Mouse (Mus musculus): Measurements from ENCODE around the gene Ttll9. TPM values are rescaled to one million over a fixed set of nuclear protein-coding genes. Genes with fewer than 3 reads are reported as not detected.

Ttll9 gene
- polyA plus RNA-seq, 1 experiment, result 3.8 TPM

DNA sequence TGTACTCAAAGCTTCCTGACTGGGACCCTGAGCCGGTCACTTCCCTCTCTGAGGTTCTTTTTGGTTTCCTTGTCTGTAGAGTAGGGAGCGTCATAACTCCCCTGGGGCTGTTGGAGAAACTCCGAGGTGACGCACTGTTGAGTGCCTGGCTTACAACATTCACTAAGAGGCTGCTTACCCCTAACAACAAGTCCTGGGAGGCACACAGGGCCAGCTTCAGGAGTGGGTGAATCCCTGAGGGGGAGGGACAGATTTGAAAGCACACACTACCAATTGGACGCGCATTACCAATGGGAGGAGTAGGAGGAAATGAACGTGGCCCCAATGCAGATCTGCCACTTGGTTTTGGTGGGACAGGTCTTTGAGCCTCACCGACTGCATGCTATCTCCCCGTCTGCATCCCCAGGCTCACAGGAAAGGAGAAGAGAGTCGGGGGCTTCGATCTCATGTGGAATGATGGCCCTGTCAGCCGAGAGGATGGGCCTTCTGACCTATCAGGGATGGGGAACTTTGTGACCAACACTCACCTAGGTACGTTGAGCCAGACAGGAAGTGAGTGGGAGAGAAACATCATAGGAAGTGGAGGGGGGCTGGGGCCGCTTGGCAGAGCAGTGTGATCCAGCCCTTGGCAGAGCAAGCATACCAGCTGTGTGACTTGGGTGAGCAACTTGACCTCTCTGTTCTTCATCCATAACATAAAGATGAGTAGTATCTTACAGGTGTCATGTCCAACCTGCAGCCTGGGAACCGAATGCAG is 40.4 kb downstream of the Ttll9 start:
- TF ChIP-seq CTCF (IDR thresholded peaks at IDR 0.05; ENCODE audit: insufficient read depth, low read length) (no peak), POLR2A (IDR thresholded peaks at IDR 0.05; ENCODE audit: borderline replicate concordance, extremely low read depth, low read depth, low read length) (no peak)
- 62% methylated on average over 15 of the region's 15 CpGs for WGBS
- no peak for DNase-seq
- Histone ChIP-seq H3K4me1 (ENCODE audit: control insufficient read depth, insufficient read depth, low read length) (no peaks in the 10 kb centered on the region), H3K4me3 (replicated peaks; ENCODE audit: extremely low read depth, low read depth, low read length) (no peak overlapping the region)

DNA sequence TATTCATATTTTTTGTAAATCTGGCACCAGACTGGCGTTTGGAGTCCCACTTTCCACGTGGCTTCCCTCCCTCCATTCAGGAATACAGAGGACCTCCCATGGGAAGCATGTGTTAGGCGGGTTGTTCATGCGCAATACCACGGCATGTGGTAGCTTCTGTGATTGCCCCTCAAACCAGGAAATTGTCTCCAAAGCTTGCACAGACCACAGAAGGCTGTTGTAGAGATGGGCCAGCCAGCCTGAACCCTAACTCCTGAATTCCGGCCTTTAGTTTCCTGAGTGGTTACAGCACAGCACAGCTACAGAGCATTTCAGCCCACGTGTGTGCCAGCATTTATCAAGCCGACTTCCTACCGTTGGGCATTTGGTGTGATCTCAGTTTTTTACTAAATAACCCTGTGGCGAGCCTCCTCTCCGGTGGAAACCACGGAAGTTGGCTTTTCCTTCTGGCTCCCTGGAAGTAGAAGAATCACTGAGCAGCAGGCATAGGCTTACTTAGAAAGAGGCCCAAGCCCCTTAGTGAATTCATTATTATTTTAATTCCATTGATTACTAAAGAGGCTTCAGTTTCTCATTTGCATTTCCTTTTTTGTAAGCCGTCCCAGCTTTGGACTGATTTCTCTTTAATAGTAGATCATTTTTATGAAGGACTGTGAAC is 41.5 kb downstream of the Ttll9 start:
- no peaks in the 10 kb centered on the region for H3K4me1 ChIP-seq (ENCODE audit: control insufficient read depth, insufficient read depth, low read length)
- no peak for DNase-seq
- WGBS, result 48% methylated on average over 13 of the region's 13 CpGs
- H3K4me3 ChIP-seq (replicated peaks; ENCODE audit: extremely low read depth, low read depth, low read length), result no peak overlapping the region
- TF ChIP-seq CTCF (IDR thresholded peaks at IDR 0.05; ENCODE audit: insufficient read depth, low read length), result no peak
- TF ChIP-seq POLR2A (IDR thresholded peaks at IDR 0.05; ENCODE audit: borderline replicate concordance, extremely low read depth, low read depth, low read length), result no peak

DNA sequence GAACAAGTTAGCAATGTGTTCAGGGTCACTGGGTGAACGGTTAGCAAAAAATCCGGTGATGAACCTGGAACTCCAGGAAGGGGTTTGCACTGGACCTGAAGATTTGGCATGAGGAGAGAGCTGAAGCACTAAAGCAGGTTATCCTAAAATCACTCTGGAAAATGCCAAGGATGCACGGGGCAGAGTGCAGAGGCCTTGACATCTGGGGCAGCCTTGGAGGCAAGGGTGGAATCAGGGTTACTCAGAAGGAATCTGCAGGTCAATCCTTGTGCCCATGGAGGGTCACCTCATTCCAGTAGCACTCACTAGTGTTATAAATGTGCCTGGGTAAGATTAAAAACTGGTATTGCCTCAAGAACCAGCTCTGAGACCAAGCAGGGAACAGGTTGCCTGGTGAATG is 43.7 kb downstream of the Ttll9 start:
- H3K4me1 ChIP-seq (ENCODE audit: control insufficient read depth, insufficient read depth, low read length), result no peaks in the 10 kb centered on the region
- no peak for TF ChIP-seq CTCF (IDR thresholded peaks at IDR 0.05; ENCODE audit: insufficient read depth, low read length)
- TF ChIP-seq POLR2A (IDR thresholded peaks at IDR 0.05; ENCODE audit: borderline replicate concordance, extremely low read depth, low read depth, low read length), result no peak
- H3K4me3 ChIP-seq (replicated peaks; ENCODE audit: extremely low read depth, low read depth, low read length), result no peak overlapping the region
- no peak for DNase-seq
- 83% methylated on average over 3 of the region's 3 CpGs for WGBS

DNA sequence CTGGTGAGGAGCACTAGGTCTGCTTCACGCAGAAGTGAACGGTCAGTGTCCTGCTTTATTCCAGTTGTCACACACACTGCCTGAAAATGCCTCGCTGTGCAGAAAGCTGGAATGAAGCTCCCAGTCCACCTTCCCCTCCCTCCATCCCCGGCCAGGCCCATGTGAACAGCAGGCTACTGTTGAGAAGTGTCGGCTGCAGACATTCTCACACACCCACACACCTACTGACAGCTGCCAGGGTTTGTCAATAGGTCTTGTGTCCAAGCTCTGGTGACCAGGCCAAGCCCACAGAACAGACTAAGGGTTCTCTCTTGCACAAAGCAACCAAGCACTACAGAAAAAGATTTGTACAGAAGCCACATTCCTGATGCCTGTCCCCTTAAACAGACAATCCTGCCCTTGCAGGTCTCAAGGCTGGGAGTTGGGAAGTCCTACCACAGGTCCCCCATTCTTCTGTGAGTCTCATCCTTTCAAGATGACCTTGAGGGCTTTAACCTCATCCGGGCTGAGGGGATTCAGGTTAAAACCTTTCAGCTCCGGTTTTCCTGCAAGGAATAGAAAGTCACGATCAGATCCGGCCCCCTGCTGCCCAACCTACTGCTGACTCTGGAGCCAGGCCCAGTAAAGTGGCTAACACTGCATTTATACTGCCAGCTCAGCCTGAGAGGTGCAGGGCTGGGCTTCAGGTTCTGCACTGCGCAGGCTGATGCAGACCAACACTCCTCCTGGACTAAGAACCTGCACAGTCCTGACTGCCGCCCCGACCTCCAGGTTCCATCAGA is 47.1 kb downstream of the Ttll9 start:
- WGBS, result 86% methylated on average over 12 of the region's 12 CpGs
- DNase-seq, result no peak
- no peak overlapping the region for H3K4me3 ChIP-seq (replicated peaks; ENCODE audit: extremely low read depth, low read depth, low read length)
- peaks cover 3% of the 10 kb centered on the region; the same call in 1 of the 2 replicates for H3K4me1 ChIP-seq (ENCODE audit: control insufficient read depth, insufficient read depth, low read length)
- TF ChIP-seq CTCF (IDR thresholded peaks at IDR 0.05; ENCODE audit: insufficient read depth, low read length) (no peak), POLR2A (IDR thresholded peaks at IDR 0.05; ENCODE audit: borderline replicate concordance, extremely low read depth, low read depth, low read length) (no peak)

DNA sequence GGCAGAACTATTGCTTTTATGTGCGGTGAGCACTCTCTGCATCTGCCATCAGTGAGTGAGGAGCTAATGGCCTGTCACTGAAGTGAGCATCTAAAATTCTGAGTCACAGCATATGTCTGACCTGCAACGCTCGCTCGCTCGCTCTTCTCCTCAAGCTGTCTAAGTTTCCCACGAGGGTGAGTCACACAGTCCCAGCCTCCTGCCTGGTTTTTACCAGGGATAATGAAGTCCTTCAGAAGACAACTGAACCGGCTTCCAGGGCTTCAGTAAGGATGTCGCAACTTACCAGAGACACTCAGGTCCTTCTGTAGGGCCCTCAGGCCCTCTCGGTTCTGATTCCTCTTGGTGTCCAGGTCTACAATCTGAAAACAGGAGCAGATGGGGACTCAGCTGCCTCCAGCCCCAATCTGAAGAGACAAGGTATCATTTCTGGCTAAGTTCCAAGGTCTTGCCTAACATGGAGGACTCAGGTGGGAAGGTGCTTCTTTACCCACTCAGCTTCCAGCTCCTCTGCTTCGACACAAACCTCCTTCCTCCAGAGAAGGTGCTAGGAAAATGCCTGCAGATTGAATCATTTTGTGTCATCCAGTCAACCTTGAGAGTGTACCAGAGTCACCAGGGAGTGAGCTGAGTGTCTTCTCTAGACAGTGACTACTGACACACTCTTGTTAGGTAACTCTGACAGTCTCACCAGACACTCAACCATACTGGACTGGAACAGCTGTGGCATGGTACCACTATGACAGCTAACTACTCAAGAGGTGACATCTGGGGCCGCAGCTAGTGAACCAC is 51.6 kb downstream of the Ttll9 start:
- WGBS, result 86% methylated on average over 11 of the region's 11 CpGs
- DNase-seq, result no peak
- TF ChIP-seq CTCF (IDR thresholded peaks at IDR 0.05; ENCODE audit: insufficient read depth, low read length) (no peak), POLR2A (IDR thresholded peaks at IDR 0.05; ENCODE audit: borderline replicate concordance, extremely low read depth, low read depth, low read length) (no peak)
- Histone ChIP-seq H3K4me3 (replicated peaks; ENCODE audit: extremely low read depth, low read depth, low read length) (no peak overlapping the region), H3K4me1 (ENCODE audit: control insufficient read depth, insufficient read depth, low read length) (peaks cover 5% of the 10 kb centered on the region; the same call in 1 of the 2 replicates)

DNA sequence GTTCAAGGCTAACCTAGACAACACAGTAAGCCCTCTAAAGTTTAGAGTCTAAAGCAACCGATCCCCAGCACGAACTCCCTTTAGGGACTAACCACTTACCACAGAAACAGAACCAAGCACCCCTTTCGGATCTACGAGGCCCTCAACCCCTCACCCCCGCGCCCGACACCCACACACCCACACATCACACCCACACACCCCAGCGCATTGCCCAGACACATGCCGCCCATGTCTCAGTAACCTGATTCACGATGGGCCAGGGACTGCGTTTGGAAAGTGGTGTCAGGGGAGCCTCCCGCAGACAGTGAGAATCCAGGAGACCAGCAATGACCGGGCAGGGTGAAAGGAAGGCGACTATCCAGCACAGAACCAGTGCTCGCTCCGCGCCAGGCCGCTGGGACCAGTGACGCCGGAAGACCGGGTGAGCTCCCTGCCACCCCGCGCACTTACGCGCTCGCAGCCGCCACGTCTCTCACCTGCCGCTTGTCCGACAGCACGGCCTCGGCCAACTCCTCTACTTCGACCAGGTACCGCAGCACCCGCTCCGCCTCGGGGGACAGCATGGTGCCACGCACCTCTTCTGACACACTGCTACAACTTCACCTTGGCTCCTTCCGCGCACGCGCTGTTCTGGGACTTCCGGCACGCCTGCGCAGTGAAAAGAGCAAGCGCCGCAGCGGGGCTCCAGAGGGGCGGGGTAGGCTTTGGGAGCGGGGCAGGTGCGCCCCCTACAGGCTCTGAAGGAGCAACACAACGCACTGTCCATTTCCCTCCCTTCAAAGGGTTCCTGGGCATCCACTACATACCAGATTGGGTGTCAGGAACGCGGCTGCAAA is 52.7 kb downstream of the Ttll9 start, which contains the start of gene Pdrg1:
Pdrg1 (minus strand) TSS at position 670 of the 836 bp plus-strand sequence.
- peak; percentile 94 for DNase-seq
- TF ChIP-seq CTCF (IDR thresholded peaks at IDR 0.05; ENCODE audit: insufficient read depth, low read length) (peak; percentile 71), POLR2A (IDR thresholded peaks at IDR 0.05; ENCODE audit: borderline replicate concordance, extremely low read depth, low read depth, low read length) (peak; percentile 94; the same call in 1 of the 2 replicates)
- 1% methylated on average over 54 of the region's 54 CpGs for WGBS
- Histone ChIP-seq H3K4me3 (replicated peaks; ENCODE audit: extremely low read depth, low read depth, low read length) (peak within 1 kb of the TSS; percentile 96), H3K4me1 (ENCODE audit: control insufficient read depth, insufficient read depth, low read length) (peaks cover 5% of the 10 kb centered on the region; the same call in 1 of the 2 replicates)

DNA sequence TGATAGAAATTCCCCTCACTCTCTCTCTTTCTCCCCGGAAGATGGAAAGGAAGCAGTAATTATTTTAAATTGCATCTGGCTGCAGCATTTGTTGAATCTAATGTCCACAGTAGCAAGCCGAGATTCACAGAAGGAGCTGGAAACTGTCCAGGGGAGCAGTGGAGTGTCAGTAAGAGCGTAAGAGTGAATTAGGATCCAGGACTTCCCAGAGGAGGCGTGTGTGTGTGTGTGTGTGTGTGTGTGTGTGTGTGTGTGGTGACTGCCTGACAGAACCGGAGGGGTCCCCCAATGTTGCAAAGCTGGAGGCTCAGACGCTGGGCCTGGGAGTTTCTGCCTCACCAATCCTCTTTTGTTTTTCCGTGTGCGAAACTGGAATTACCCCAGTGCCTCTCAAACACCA is 53.5 kb downstream of the Ttll9 start:
- TF ChIP-seq CTCF (IDR thresholded peaks at IDR 0.05; ENCODE audit: insufficient read depth, low read length) (no peak), POLR2A (IDR thresholded peaks at IDR 0.05; ENCODE audit: borderline replicate concordance, extremely low read depth, low read depth, low read length) (no peak)
- 36% methylated on average over 8 of the region's 8 CpGs for WGBS
- peaks cover 5% of the 10 kb centered on the region; the same call in 1 of the 2 replicates for H3K4me1 ChIP-seq (ENCODE audit: control insufficient read depth, insufficient read depth, low read length)
- H3K4me3 ChIP-seq (replicated peaks; ENCODE audit: extremely low read depth, low read depth, low read length), result no peak overlapping the region
- DNase-seq, result no peak

DNA sequence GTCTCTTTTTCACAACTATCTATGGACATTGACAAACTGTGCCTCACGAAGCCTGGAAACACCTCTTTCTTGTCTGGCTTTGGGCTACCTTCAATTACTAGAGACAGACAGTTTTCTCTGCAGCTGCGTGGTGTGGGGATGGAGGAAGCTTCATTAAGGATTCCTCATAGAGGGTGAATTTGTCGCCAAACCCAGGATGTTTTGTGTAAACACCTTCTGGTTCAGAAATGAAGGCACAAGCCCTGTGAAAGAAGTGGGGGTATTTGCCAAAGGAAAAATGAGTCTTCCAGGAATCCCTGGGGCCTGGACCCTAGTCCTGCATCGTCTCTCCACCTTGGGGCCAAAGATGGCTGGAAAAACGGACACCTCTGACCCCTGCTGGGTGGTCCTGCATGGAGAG is 54.5 kb downstream of the Ttll9 start:
- no peak overlapping the region for H3K4me3 ChIP-seq (replicated peaks; ENCODE audit: extremely low read depth, low read depth, low read length)
- TF ChIP-seq CTCF (IDR thresholded peaks at IDR 0.05; ENCODE audit: insufficient read depth, low read length), result no peak
- no peak for TF ChIP-seq POLR2A (IDR thresholded peaks at IDR 0.05; ENCODE audit: borderline replicate concordance, extremely low read depth, low read depth, low read length)
- peaks cover 5% of the 10 kb centered on the region; the same call in 1 of the 2 replicates for H3K4me1 ChIP-seq (ENCODE audit: control insufficient read depth, insufficient read depth, low read length)
- no peak for DNase-seq
- WGBS, result 35% methylated on average over 5 of the region's 5 CpGs
